ENCODE assay signal across 35 mouse cellular contexts in genomic region chr6:92821606-92822005, GRCm38 (mm10). TPM values are rescaled to one million over a fixed set of nuclear protein-coding genes. Genes with fewer than 3 reads are reported as not detected.
"Had no signal": no experiment of that assay in that cellular context is flagged by ENCODE, and none has a peak within 500 bp of the region (broad histone marks: within the 10 kb centered on the region; RNA-seq: fewer than 3 reads in every experiment).

No protein-coding gene starts in this region.

- H3K36me3 ChIP-seq: liver, embryonic 12.5 days had no signal

- DNase-seq: gastrocnemius, adult 2 months; gastrocnemius, postnatal 10 days; gastrocnemius, postnatal 25 days; heart, adult 18-20 months; heart, postnatal 10 days; heart, postnatal 36 days; kidney, adult 11 months; kidney, adult 2 months; kidney, adult 9 months; kidney, postnatal 14 days; kidney, postnatal 36 days; layer of hippocampus, adult 9-11 months; layer of hippocampus, postnatal 36 days; left cerebral cortex, postnatal 4 days had no signal

- H3K27me3 ChIP-seq: heart, embryonic 12.5 days; limb, embryonic 13.5 days; limb, embryonic 15.5 days; liver, embryonic 12.5 days had no signal

- H3K9me3 ChIP-seq: heart, embryonic 10.5 days; heart, embryonic 12.5 days; limb, embryonic 13.5 days; limb, embryonic 15.5 days; liver, embryonic 12.5 days had no signal

- ATAC-seq: hindbrain, postnatal 0 days; intestine, embryonic 16.5 days; liver, embryonic 12.5 days had no signal

- H3K9ac ChIP-seq: heart, embryonic 12.5 days; hindbrain, embryonic 14.5 days; limb, embryonic 13.5 days; limb, embryonic 15.5 days; liver, embryonic 12.5 days; liver, embryonic 14.5 days had no signal

- H3K4me1 ChIP-seq: limb, embryonic 15.5 days; liver, embryonic 12.5 days had no signal

- H3K4me3 ChIP-seq: gastrocnemius, adult 2 months; heart, embryonic 10.5 days; heart, embryonic 12.5 days; limb, embryonic 13.5 days; limb, embryonic 15.5 days; liver, embryonic 12.5 days had no signal

- H3K4me2 ChIP-seq: heart, embryonic 12.5 days; hindbrain, embryonic 14.5 days; limb, embryonic 13.5 days; limb, embryonic 15.5 days; liver, embryonic 12.5 days had no signal

- H3K27ac ChIP-seq: gastrocnemius, adult 2 months; heart, embryonic 10.5 days; hindbrain, embryonic 14.5 days; hindbrain, postnatal 0 days; kidney, postnatal 0 days; limb, embryonic 13.5 days; limb, embryonic 15.5 days; liver, embryonic 12.5 days; liver, embryonic 14.5 days had no signal

RNA-seq across cellular contexts. Expression of gene A730049H05Rik, which starts 5.3 kb away (rescaled TPM):
- total RNA-seq: granulocyte monocyte progenitor cell, adult 5-6 weeks; heart, adult 18-20 months; hematopoietic stem cell, adult 5-6 weeks; left cerebral cortex, adult 18-20 months; left cerebral cortex, postnatal 14 days; liver, adult 2 months had no signal
- polyA plus RNA-seq: frontal cortex, adult 2 months; large intestine, adult 2 months; liver, adult 2 months; liver, embryonic 16.5 days had no signal

RNA-seq across cellular contexts. Expression of gene Gm15737, which starts 47.6 kb away (rescaled TPM):
- total RNA-seq: granulocyte monocyte progenitor cell, adult 5-6 weeks; hematopoietic stem cell, adult 5-6 weeks; hindbrain, postnatal 0 days; layer of hippocampus, adult 18-20 months; layer of hippocampus, adult 8-10 months; layer of hippocampus, postnatal 14 days; layer of hippocampus, postnatal 36 days; left cerebral cortex, adult 18-20 months; left cerebral cortex, postnatal 14 days; left cerebral cortex, postnatal 4 days; liver, adult 2 months had no signal
- polyA plus RNA-seq: frontal cortex, adult 2 months; hindbrain, postnatal 0 days; intestine, embryonic 16.5 days; kidney, adult 2 months; liver, adult 2 months; liver, embryonic 12.5 days; liver, embryonic 14.5 days; liver, embryonic 16.5 days had no signal
